Mouse (Mus musculus): ENCODE results near the gene Psmb2. TPM values are rescaled to one million over a fixed set of nuclear protein-coding genes. Genes with fewer than 3 reads are reported as not detected.
A peak's percentile ranks its signal among the peaks of the same experiment; 100 is the strongest.

Gene Psmb2
- total and polyA plus RNA-seq, 3 experiments, result 159 to 189 (median 175) TPM

- no peak for DNase-seq
These were observed 54.7 kb downstream of the Psmb2 start for GRCm38 (mm10) chr4:126732111-126732510.

- DNase-seq, result no peak
These were observed 55.3 kb downstream of the Psmb2 start for GRCm38 (mm10) chr4:126732531-126733380.

GRCm38 (mm10) chr4:126734001-126734603, 56.7 kb downstream of the Psmb2 start:
- no peak for DNase-seq

- no peak for DNase-seq
These were observed 57.4 kb downstream of the Psmb2 start for GRCm38 (mm10) chr4:126734700-126735381.

GRCm38 (mm10) chr4:126735382-126736000, 58.1 kb downstream of the Psmb2 start:
- no peak for DNase-seq

- DNase-seq, result peak; percentile 50
These were observed 58.6 kb downstream of the Psmb2 start, which contains the start of gene Tfap2e for GRCm38 (mm10) chr4:126736001-126736414. Gene Tfap2e (minus strand): TSS chr4:126736240.

- no peak for DNase-seq
These were observed 62.7 kb downstream of the Psmb2 start for GRCm38 (mm10) chr4:126739966-126740676.

- DNase-seq, result peak; percentile 79
These were observed 64.0 kb downstream of the Psmb2 start for GRCm38 (mm10) chr4:126741448-126741847.

- DNase-seq, result no peak
These were observed 65.5 kb downstream of the Psmb2 start for GRCm38 (mm10) chr4:126742976-126743375.

GRCm38 (mm10) chr4:126743713-126744112, 66.3 kb downstream of the Psmb2 start:
- no peak for DNase-seq

- DNase-seq, result no peak
These were observed 67.4 kb downstream of the Psmb2 start for GRCm38 (mm10) chr4:126744831-126745230.

- DNase-seq, result peak; percentile 44
These were observed 68.2 kb downstream of the Psmb2 start for GRCm38 (mm10) chr4:126745506-126746193.

- no peak for DNase-seq
These were observed 68.9 kb downstream of the Psmb2 start for GRCm38 (mm10) chr4:126746194-126746840.

- DNase-seq, result no peak
These were observed 71.0 kb downstream of the Psmb2 start for GRCm38 (mm10) chr4:126748381-126748780.

GRCm38 (mm10) chr4:126749553-126749952, 72.1 kb downstream of the Psmb2 start:
- no peak for DNase-seq

- DNase-seq, result no peak
These were observed 72.7 kb downstream of the Psmb2 start for GRCm38 (mm10) chr4:126750046-126750683.

GRCm38 (mm10) chr4:126750863-126751555, 73.6 kb downstream of the Psmb2 start:
- no peak for DNase-seq

GRCm38 (mm10) chr4:126751556-126752023, 74.2 kb downstream of the Psmb2 start:
- DNase-seq, result no peak

GRCm38 (mm10) chr4:126752024-126752607, 74.7 kb downstream of the Psmb2 start:
- DNase-seq, result no peak

All from adrenal gland, adult 2 months (tissue).